Mouse (Mus musculus): ENCODE data around the gene Plk3. TPM values are rescaled to one million over a fixed set of nuclear protein-coding genes. Genes with fewer than 3 reads are reported as not detected.

Gene Plk3
- polyA plus RNA-seq, 1 experiment from 2014 or later, result 4.8 TPM

GRCm38 (mm10) chr4:117149291-117150211 is 15.8 kb upstream of the Plk3 start:
- Histone ChIP-seq H3K4me1 (ENCODE audit: insufficient read depth) (peaks cover 10% of the 10 kb centered on the region; the same call in 1 of the 2 replicates), H3K36me3 (replicated peaks; ENCODE audit: insufficient read depth, low read length) (peaks cover 40% of the 10 kb centered on the region), H3K4me3 (ENCODE audit: low read depth, low read length) (no peak overlapping the region), H3K4me2 (ENCODE audit: low read depth, low read length) (no peak overlapping the region), H3K9ac (replicated peaks) (no peak overlapping the region), H3K27ac (ENCODE audit: low read depth) (no peak overlapping the region), H3K9me3 (ENCODE audit: low read length) (no peaks in the 10 kb centered on the region), H3K27me3 (ENCODE audit: insufficient read depth, low read length) (no peaks in the 10 kb centered on the region)
- no peak for TF ChIP-seq CTCF (IDR thresholded peaks at IDR 0.05; ENCODE audit: low read depth)
- DNase-seq (no peak), ATAC-seq (no peak)
- WGBS (ENCODE audit: insufficient replicate concordance), result 64% methylated on average over 6 of the region's 6 CpGs

- no peak overlapping the region for H3K27ac ChIP-seq (ENCODE audit: low read depth)
- no peak for ATAC-seq
- no peaks in the 10 kb centered on the region for H3K9me3 ChIP-seq (ENCODE audit: low read length)
- peaks cover 6% of the 10 kb centered on the region; the same call in 1 of the 2 replicates for H3K4me1 ChIP-seq (ENCODE audit: insufficient read depth)
- H3K27me3 ChIP-seq (ENCODE audit: insufficient read depth, low read length), result no peaks in the 10 kb centered on the region
- no peak overlapping the region for H3K4me2 ChIP-seq (ENCODE audit: low read depth, low read length)
- H3K9ac ChIP-seq (replicated peaks), result no peak overlapping the region
- TF ChIP-seq EP300 (IDR thresholded peaks at IDR 0.05; ENCODE audit: low read depth) (no peak), CTCF (IDR thresholded peaks at IDR 0.05; ENCODE audit: low read depth) (no peak)
- H3K4me3 ChIP-seq (ENCODE audit: low read depth, low read length), result no peak overlapping the region
- no peak for DNase-seq
- WGBS (ENCODE audit: insufficient replicate concordance), result 79% methylated on average over 24 of the region's 24 CpGs
- H3K36me3 ChIP-seq (replicated peaks; ENCODE audit: insufficient read depth, low read length), result peaks cover 33% of the 10 kb centered on the region
Measured at GRCm38 (mm10) chr4:117148815-117149214, 15.1 kb upstream of the Plk3 start.

GRCm38 (mm10) chr4:117148047-117148713 is 14.4 kb upstream of the Plk3 start:
- Histone ChIP-seq H3K4me1 (ENCODE audit: insufficient read depth) (peaks cover 5% of the 10 kb centered on the region; the same call in 1 of the 2 replicates), H3K4me2 (ENCODE audit: low read depth, low read length) (no peak overlapping the region), H3K9ac (replicated peaks) (no peak overlapping the region), H3K27me3 (ENCODE audit: insufficient read depth, low read length) (no peaks in the 10 kb centered on the region), H3K9me3 (ENCODE audit: low read length) (no peaks in the 10 kb centered on the region), H3K36me3 (replicated peaks; ENCODE audit: insufficient read depth, low read length) (peaks cover 27% of the 10 kb centered on the region), H3K27ac (ENCODE audit: low read depth) (no peak overlapping the region), H3K4me3 (ENCODE audit: low read depth, low read length) (no peak overlapping the region)
- DNase-seq (no peak), ATAC-seq (no peak)
- no peak for TF ChIP-seq EP300 (IDR thresholded peaks at IDR 0.05; ENCODE audit: low read depth)
- no peak for TF ChIP-seq CTCF (IDR thresholded peaks at IDR 0.05; ENCODE audit: low read depth)
- 81% methylated on average over 18 of the region's 18 CpGs for WGBS (ENCODE audit: insufficient replicate concordance)

GRCm38 (mm10) chr4:117146176-117146575 is 12.4 kb upstream of the Plk3 start:
- WGBS (ENCODE audit: insufficient replicate concordance), result 36% methylated on average over 15 of the region's 15 CpGs
- DNase-seq (peak; percentile 94), ATAC-seq (peak; percentile 63)
- Histone ChIP-seq H3K27me3 (ENCODE audit: insufficient read depth, low read length) (no peaks in the 10 kb centered on the region), H3K4me3 (ENCODE audit: low read depth, low read length) (no peak overlapping the region), H3K9me3 (ENCODE audit: low read length) (no peaks in the 10 kb centered on the region), H3K36me3 (replicated peaks; ENCODE audit: insufficient read depth, low read length) (peaks cover 9% of the 10 kb centered on the region), H3K9ac (replicated peaks) (no peak overlapping the region), H3K4me1 (ENCODE audit: insufficient read depth) (no peaks in the 10 kb centered on the region), H3K4me2 (ENCODE audit: low read depth, low read length) (no peak overlapping the region), H3K27ac (ENCODE audit: low read depth) (no peak overlapping the region)
- TF ChIP-seq CTCF (IDR thresholded peaks at IDR 0.05; ENCODE audit: low read depth), result peak; percentile 99
- TF ChIP-seq EP300 (IDR thresholded peaks at IDR 0.05; ENCODE audit: low read depth), result no peak

GRCm38 (mm10) chr4:117145248-117145647 is 11.5 kb upstream of the Plk3 start:
- Histone ChIP-seq H3K27ac (ENCODE audit: low read depth) (no peak overlapping the region), H3K4me2 (ENCODE audit: low read depth, low read length) (no peak overlapping the region), H3K4me1 (ENCODE audit: insufficient read depth) (no peaks in the 10 kb centered on the region), H3K9ac (replicated peaks) (no peak overlapping the region), H3K4me3 (ENCODE audit: low read depth, low read length) (no peak overlapping the region), H3K36me3 (replicated peaks; ENCODE audit: insufficient read depth, low read length) (peaks cover under 1% of the 10 kb centered on the region), H3K27me3 (ENCODE audit: insufficient read depth, low read length) (no peaks in the 10 kb centered on the region), H3K9me3 (ENCODE audit: low read length) (no peaks in the 10 kb centered on the region)
- TF ChIP-seq CTCF (IDR thresholded peaks at IDR 0.05; ENCODE audit: low read depth) (no peak), EP300 (IDR thresholded peaks at IDR 0.05; ENCODE audit: low read depth) (no peak)
- 90% methylated on average over 13 of the region's 13 CpGs for WGBS (ENCODE audit: insufficient replicate concordance)
- no peak for DNase-seq
- no peak for ATAC-seq

- WGBS (ENCODE audit: insufficient replicate concordance), result 73% methylated on average over 7 of the region's 7 CpGs
- H3K9ac ChIP-seq (replicated peaks), result no peak overlapping the region
- TF ChIP-seq EP300 (IDR thresholded peaks at IDR 0.05; ENCODE audit: low read depth) (no peak), CTCF (IDR thresholded peaks at IDR 0.05; ENCODE audit: low read depth) (no peak)
- no peak overlapping the region for H3K4me3 ChIP-seq (ENCODE audit: low read depth, low read length)
- H3K36me3 ChIP-seq (replicated peaks; ENCODE audit: insufficient read depth, low read length), result no peaks in the 10 kb centered on the region
- no peaks in the 10 kb centered on the region for H3K4me1 ChIP-seq (ENCODE audit: insufficient read depth)
- no peak overlapping the region for H3K4me2 ChIP-seq (ENCODE audit: low read depth, low read length)
- ATAC-seq (no peak), DNase-seq (no peak)
- H3K27ac ChIP-seq (ENCODE audit: low read depth), result no peak overlapping the region
- H3K9me3 ChIP-seq (ENCODE audit: low read length), result no peaks in the 10 kb centered on the region
- no peaks in the 10 kb centered on the region for H3K27me3 ChIP-seq (ENCODE audit: insufficient read depth, low read length)
Measured at GRCm38 (mm10) chr4:117143023-117143422, 9.3 kb upstream of the Plk3 start.
